Mouse (Mus musculus) cortical plate, adult 2 months (tissue): ENCODE results near the gene Arhgef17.

Experiments used
- CTCF ChIP-seq: fragments of 200-500 bp; IDR thresholded peaks from 2 replicates; pipeline ENCODE4 v1.5.1; 2011; ENCODE audit warnings: mild to moderate bottlenecking, control low read depth, low read length; ENCODE audit not compliant: insufficient read depth; ENCODE audit errors: extremely low read depth
- POLR2A ChIP-seq: fragments of 200-500 bp; IDR thresholded peaks from 2 replicates; pipeline ENCODE4 v1.6.1; 2011; ENCODE audit warnings: mild to moderate bottlenecking, low read length, control low read depth; ENCODE audit not compliant: insufficient read depth; ENCODE audit errors: extremely low read depth

GRCm38 (mm10) chr7:100924200-100924599 lies 7.7 kb downstream of the Arhgef17 start:
- TF ChIP-seq CTCF (no peak), POLR2A (no peak)
